Mouse (Mus musculus) liver, postnatal 0 days (tissue): Measurements from ENCODE around the gene Smurf1.

Experiments used
- CTCF ChIP-seq: sonication (generic); IDR thresholded peaks from 2 replicates; pipeline ENCODE4 v1.5.1; 2016; ENCODE audit warnings: antibody characterized with exemption, low read depth
- EP300 ChIP-seq: IDR thresholded peaks from 2 replicates; pipeline ENCODE4 v1.6.1; 2016; ENCODE audit warnings: antibody characterized with exemption, low read depth, mild to moderate bottlenecking

DNA sequence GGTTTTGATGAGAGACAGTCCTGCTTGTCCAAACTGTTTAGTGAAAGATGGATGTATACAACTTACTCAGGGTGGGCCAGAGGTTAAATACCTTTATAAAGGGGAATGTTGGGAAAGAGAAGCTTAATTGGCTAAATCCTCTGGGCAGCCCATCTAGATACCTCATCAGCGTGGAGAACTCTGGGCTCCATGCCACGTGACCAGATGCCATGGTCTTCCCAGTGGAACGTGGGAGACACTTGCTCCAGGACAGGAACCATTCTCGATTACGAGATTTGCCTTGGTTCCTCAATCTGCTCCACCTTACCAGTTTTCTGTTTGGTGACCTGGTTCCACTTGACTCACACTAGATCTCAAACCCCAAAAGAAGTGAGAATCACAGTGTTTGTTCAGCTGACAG lies 116.9 kb downstream of the Smurf1 start:
- TF ChIP-seq CTCF (no peak), EP300 (no peak)
